Mouse (Mus musculus): Measurements from ENCODE around the gene Ric1. TPM values are rescaled to one million over a fixed set of nuclear protein-coding genes. Genes with fewer than 3 reads are reported as not detected.
A peak's percentile ranks its signal among the peaks of the same experiment; 100 is the strongest.

The Ric1 gene
- total RNA-seq, 2 experiments from 2014 or later: 11.1 to 14.8 TPM

- no peak for ATAC-seq (replicated peaks; ENCODE audit: low FRiP score, low TSS enrichment, poor library complexity, severe bottlenecking)
Observed at GRCm38 (mm10) chr19:29496001-29496597, 26.0 kb upstream of the Ric1 start.

- no peak for ATAC-seq (replicated peaks; ENCODE audit: low FRiP score, low TSS enrichment, poor library complexity, severe bottlenecking)
Observed at GRCm38 (mm10) chr19:29496786-29497557, 25.1 kb upstream of the Ric1 start.

GRCm38 (mm10) chr19:29497874-29498273 lies 24.2 kb upstream of the Ric1 start:
- peak; percentile 76 for ATAC-seq (replicated peaks; ENCODE audit: low FRiP score, low TSS enrichment, poor library complexity, severe bottlenecking)

- no peak for ATAC-seq (replicated peaks; ENCODE audit: low FRiP score, low TSS enrichment, poor library complexity, severe bottlenecking)
Observed at GRCm38 (mm10) chr19:29498842-29499456, 23.1 kb upstream of the Ric1 start.

- ATAC-seq (replicated peaks; ENCODE audit: low FRiP score, low TSS enrichment, poor library complexity, severe bottlenecking): no peak
Observed at GRCm38 (mm10) chr19:29500333-29500732, 21.7 kb upstream of the Ric1 start.

- peak; percentile 40 for ATAC-seq (replicated peaks; ENCODE audit: low FRiP score, low TSS enrichment, poor library complexity, severe bottlenecking)
Observed at GRCm38 (mm10) chr19:29501106-29501505, 21.0 kb upstream of the Ric1 start.

- ATAC-seq (replicated peaks; ENCODE audit: low FRiP score, low TSS enrichment, poor library complexity, severe bottlenecking): peak; percentile 66
Observed at GRCm38 (mm10) chr19:29501507-29501906, 20.6 kb upstream of the Ric1 start.

GRCm38 (mm10) chr19:29504131-29504530 lies 18.0 kb upstream of the Ric1 start:
- ATAC-seq (replicated peaks; ENCODE audit: low FRiP score, low TSS enrichment, poor library complexity, severe bottlenecking): no peak

GRCm38 (mm10) chr19:29505617-29506016 lies 16.5 kb upstream of the Ric1 start:
- no peak for ATAC-seq (replicated peaks; ENCODE audit: low FRiP score, low TSS enrichment, poor library complexity, severe bottlenecking)

GRCm38 (mm10) chr19:29508208-29508607 lies 13.9 kb upstream of the Ric1 start:
- ATAC-seq (replicated peaks; ENCODE audit: low FRiP score, low TSS enrichment, poor library complexity, severe bottlenecking): peak; percentile 98

GRCm38 (mm10) chr19:29509857-29510256 lies 12.2 kb upstream of the Ric1 start:
- ATAC-seq (replicated peaks; ENCODE audit: low FRiP score, low TSS enrichment, poor library complexity, severe bottlenecking): no peak

- no peak for ATAC-seq (replicated peaks; ENCODE audit: low FRiP score, low TSS enrichment, poor library complexity, severe bottlenecking)
Observed at GRCm38 (mm10) chr19:29511826-29512225, 10.3 kb upstream of the Ric1 start.

GRCm38 (mm10) chr19:29513111-29513766 lies 8.8 kb upstream of the Ric1 start:
- ATAC-seq (replicated peaks; ENCODE audit: low FRiP score, low TSS enrichment, poor library complexity, severe bottlenecking): no peak

GRCm38 (mm10) chr19:29514130-29514529 lies 8.0 kb upstream of the Ric1 start:
- no peak for ATAC-seq (replicated peaks; ENCODE audit: low FRiP score, low TSS enrichment, poor library complexity, severe bottlenecking)

- ATAC-seq (replicated peaks; ENCODE audit: low FRiP score, low TSS enrichment, poor library complexity, severe bottlenecking): no peak
Observed at GRCm38 (mm10) chr19:29515386-29515785, 6.7 kb upstream of the Ric1 start.

- no peak for ATAC-seq (replicated peaks; ENCODE audit: low FRiP score, low TSS enrichment, poor library complexity, severe bottlenecking)
Observed at GRCm38 (mm10) chr19:29515991-29516390, 6.1 kb upstream of the Ric1 start.

- no peak for ATAC-seq (replicated peaks; ENCODE audit: low FRiP score, low TSS enrichment, poor library complexity, severe bottlenecking)
Observed at GRCm38 (mm10) chr19:29518409-29518808, 3.7 kb upstream of the Ric1 start.

- ATAC-seq (replicated peaks; ENCODE audit: low FRiP score, low TSS enrichment, poor library complexity, severe bottlenecking): no peak
Observed at GRCm38 (mm10) chr19:29518922-29519321, 3.2 kb upstream of the Ric1 start.

GRCm38 (mm10) chr19:29520996-29521560 lies 1.0 kb upstream of the Ric1 start:
- ATAC-seq (replicated peaks; ENCODE audit: low FRiP score, low TSS enrichment, poor library complexity, severe bottlenecking): no peak

Data from megakaryocyte-erythroid progenitor cell, adult 5-6 weeks (primary cell).